Mouse (Mus musculus): ENCODE results near the gene Ascc3.

Ascc3 gene

DNA sequence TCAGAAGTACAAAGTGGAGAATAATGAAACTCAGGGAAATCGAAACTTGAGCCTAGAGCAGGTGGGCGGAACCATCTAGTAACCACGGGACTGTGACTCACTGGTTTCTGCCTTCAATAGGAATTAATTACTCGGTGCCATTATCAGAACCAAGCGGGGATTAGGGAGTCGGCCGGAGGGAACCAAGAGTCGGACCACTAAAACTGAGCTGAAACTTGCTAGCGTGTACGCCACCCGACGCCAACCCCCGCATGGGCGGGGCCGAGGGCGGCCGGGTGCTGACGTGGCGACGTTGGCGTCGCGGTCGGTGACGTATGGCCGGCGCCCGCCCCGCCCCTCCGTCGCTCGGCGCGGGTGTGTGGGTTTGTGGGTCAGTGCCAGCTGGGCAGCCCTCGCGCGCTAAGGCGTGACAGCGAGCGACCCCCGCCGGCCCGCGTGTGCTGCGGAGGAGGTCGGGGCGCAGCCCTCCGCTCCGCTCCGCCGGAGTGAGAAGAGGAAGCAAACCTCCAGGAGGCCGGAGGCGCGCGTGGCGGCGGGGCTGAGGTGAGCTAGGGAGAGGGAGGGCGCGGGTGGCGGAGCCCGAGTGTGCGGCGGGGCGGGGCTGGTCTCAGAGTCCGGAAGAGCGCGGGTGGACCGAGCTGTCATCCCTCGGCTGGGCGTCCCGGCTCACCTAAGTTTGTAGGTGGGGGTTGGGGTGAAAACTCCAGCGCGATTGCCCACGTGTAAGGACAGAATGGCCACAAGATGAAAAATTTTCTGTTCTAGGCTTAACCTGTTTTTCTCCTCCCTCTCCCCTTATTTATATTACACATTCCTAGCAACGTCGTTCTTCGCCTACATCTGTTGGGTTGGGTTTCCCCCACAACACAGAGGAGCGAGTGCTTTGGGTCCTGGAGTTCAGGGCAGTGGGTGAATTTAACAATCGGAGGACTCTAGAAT is at the start of gene Ascc3:
Gene Ascc3, plus strand, starts transcription at position 315 of the 939 bp plus-strand sequence.
- peak; percentile 89 for DNase-seq

DNA sequence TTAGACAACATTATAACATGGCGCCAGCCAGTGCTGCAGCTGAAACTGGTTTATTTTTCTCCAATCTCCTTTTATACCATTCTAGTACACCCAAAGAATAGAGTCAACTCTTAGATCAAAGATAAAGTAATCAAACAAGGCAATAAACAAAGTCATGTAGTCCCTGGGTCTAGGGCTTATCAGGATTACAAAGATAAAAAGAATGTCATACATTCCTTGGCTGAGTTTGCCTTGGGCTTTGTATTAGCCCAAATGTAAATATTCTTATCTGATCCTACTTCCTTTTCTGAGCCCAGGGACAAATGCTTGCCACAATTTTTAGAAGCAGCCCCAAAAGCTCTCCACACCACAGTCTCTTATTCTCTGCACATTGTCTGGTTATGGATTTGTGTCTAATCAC is 7.7 kb upstream of the Ascc3 start:
- DNase-seq, result no peak

DNA sequence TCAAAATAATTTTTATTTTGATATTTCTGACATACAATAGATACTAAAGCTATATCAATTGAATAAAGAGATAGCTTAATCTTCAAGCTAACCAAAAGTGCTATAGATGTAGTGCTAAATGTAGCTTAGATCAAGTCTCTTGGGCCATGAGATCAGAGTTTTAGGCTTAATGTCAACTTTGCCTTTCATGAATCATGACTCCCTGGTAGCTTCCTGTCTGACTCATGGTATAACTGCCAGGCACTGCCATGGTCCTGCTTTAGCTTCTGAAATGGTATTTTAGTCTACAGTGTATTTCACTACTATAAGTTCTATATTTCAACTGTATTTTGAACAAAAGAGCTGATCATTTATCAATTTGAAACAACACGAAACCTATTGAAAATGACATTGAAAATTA is 5.9 kb upstream of the Ascc3 start:
- no peak for DNase-seq

DNA sequence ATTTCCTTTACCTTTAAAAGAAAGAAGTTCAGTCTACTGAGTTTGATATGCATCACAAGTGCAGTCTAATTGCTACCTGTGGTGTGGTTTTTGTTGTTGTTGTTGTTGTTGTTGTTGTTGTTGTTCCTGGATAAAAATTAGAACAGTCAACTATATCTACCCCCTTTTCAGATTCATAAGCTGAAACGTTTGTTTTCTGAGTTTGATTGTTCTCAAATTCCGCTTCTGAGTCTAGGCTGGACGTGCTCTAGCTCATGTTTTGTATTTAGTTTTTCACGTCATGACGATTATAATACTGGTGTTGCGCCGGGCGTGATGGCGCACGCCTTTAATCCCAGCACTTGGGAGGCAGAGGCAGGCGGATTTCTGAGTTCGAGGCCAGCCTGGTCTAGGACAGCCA is 902 bp downstream of the Ascc3 start:
- no peak for DNase-seq

DNA sequence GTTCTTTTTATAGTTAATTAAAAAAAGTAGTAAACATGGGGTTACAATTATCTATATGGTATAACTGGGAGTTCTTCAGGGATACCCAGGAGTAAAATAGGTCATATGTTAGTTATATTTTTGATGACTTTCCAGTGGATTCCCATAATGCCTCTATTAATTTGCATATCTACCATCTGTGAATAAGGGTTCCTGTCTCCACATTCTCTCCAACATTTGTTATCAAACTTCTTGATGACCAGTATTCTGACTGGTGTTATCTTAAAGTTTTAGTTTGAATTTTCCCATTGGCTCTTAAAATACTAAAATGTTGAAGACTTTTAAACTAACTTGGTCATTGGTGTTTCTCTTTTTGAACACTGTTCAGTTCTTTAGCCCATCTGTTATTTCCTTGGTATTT is 2.9 kb downstream of the Ascc3 start:
- no peak for DNase-seq

DNA sequence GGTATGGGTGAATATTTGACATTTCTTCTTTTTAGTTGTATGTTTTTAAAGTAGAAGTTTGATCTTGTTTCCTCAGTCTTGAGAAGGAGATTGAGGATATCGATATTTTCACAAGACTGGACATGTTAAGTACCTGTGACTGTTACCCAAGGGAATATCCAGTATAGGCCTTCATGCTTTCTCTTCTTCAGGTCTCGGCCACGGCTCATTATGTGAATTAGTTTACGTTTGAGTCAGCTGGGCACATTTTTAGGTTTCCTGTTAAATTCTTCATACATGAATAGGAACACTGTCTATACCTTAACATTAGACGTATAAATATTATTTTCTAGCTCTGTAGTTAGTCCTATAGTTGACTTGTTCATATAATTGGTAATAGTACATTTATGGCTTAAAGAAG is 12.4 kb downstream of the Ascc3 start:
- DNase-seq, result no peak

DNA sequence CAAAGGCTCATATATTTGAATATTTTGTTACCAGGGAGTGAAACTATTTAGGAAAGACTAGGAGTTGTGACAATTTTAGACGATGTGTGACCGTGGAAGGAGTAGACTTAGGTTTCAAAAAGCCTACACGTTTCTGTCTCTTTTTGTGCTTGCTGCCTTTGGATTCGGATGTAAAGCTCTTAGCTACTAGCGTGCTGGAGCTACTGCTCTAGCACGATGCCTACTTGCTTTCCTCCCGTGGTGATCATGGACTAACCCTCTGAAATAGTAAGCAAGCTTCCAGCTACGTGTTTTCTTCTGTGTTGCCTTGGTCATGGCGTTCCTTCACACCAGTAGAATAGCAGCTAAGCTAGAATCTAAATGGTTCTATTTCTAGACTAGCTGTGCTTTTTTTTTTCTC is 21.4 kb downstream of the Ascc3 start:
- DNase-seq, result no peak

DNA sequence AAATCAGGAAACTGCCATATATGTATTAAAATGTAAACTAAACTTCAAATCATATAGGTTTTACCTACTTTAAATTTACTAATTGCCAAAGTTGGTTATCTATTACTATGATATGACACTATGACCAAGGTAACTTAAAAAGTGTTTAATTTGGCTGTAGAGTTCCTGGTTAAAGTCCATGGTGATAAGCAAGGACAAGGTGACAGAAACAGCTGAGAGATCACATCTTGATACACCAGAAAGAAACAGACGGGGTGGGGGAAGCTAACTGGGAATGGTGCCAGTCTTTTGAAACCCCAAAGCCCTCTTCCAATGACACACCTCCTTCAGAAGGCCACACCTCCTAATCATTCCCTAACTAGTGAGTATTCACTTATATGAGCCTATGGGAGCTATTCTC is 33.4 kb downstream of the Ascc3 start:
- DNase-seq, result no peak

DNA sequence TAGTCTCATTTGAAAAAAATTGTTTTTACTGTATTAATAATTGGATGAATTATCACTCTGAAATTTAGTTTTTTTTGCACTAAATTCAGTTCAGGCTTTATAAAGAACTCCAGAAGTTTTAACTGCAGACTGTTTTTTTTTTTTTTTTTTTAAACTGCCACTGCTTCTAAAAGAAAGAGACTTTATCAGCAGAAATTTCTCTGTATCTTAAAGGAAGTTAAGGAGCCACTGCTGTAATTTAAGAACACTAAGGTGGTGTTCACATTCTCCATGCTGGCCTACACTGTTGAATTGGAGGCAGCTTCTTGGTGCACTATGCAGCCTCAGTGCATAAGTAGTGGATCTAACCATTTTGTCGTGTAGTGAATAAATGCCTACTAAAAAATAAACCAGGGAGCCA is 47.1 kb downstream of the Ascc3 start:
- no peak for DNase-seq

DNA sequence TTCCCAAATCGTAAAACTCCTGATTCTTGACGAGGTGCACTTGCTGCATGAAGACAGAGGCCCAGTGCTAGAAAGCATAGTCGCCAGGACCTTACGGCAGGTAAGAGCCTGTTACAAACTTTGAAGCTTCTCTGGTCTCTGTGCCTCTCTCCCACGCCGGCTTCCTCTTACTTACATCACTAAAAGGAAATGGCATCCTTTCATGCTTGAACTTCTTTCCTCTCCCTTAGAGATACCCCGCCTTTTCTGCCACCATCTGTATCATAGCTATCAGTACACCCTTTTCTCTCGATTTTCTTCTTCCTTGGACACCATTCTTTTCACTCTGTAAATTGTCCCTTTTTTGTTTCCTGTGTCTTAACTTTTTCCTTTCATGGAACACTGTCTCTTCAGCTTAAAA is 58.1 kb downstream of the Ascc3 start:
- DNase-seq, result no peak

DNA sequence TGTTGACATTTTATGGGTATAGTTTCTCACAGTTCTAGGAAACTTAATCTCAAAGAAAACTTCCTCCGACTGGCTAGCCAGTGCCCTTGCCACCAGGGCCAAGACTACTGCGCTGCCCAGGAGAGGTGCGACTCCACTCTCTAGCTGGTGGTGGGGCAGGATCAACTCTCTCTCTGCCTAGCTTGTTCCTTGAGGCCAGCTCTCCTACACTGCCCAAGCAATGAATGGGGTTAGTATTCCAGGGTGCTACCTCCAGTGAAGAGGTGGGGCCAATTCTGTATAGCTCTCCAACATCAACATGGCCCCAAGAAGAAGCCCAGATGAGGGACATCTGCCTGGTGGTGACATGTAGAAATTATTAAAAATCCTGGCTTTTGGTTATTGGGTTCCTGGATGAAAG is 61.1 kb downstream of the Ascc3 start:
- DNase-seq, result no peak

DNA sequence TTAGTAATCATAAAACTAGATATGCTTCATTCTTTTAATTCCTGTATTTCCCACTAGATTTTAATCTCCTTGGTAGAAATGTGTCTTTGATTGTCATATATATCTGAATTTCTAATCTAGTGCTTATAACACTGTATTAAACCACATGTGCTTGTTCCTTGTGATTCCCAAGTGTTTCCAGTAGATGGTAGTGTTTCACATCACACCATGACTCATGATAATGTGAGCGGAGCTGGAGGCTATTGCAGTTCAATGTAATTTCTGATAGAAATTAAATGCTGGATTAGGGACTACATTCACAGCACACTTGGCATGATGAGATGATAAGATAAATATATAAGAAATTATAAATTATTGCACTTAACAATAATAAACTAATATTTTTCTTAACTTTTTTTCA is 64.9 kb downstream of the Ascc3 start:
- DNase-seq, result no peak

DNA sequence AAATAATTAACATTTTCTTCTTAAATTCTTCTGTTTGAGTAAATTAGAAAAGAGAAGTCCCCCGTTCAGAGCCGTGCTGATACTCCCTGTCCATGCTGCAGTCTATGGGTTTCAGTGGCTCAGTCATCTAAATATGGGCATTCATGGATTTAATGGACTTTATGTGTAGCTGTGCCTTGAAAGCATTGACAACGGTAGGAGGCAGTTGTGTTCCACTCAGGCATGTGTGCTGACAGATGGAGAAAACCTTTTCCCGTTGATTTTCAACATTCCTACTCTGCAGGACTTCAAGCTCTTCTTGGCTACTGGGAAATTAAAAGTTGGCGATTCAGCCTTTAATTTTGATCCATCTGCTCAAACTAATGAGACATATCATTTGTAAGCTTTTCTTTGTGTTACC is 79.0 kb downstream of the Ascc3 start:
- no peak for DNase-seq

DNA sequence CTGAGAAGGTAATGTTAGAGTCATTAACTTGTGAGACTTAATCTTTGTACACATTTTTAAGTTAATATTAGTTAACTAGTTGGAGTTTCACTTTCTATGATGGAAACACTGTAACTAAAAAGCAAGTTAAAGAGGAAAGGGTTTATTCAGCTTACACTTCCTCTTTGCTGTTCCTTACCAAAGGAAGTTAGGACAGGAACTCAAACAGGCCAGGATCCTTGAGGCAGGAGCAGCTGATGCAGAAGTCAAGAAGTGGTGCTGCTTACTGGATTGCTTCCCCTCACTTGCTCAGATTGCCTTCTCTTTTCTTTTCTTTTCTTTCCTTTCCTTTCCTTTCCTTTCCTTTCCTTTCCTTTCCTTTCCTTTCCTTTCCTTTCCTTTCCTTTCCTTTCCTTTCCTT is 97.9 kb downstream of the Ascc3 start:
- no peak for DNase-seq

DNA sequence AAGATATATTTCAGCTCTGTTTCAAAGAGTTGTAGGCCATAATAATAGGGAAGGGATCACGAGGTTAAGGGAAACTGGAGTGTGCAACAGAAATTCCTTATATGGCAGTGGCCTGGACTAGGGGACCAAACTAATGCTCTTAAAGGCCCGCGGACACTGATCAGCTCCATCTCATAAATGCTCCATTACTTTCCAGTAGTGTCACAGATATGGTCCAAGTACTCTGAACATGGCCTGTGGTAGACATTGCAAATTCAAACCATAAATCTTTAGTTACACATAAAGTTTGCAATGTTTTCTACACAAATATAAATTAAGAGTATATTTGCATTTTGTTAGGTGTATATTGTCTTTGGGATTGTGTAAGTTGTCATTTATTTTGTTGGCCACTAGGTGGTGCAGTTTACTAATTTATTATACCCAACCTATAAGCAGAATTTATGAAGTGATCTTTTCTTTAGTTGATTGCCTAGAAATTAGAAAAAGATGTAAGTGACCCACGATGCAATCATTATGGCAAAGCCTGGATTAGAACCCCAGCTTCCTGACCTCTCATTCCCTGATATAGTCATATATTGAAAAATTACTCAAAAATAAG is 106.5 kb downstream of the Ascc3 start:
- no peak for DNase-seq

DNA sequence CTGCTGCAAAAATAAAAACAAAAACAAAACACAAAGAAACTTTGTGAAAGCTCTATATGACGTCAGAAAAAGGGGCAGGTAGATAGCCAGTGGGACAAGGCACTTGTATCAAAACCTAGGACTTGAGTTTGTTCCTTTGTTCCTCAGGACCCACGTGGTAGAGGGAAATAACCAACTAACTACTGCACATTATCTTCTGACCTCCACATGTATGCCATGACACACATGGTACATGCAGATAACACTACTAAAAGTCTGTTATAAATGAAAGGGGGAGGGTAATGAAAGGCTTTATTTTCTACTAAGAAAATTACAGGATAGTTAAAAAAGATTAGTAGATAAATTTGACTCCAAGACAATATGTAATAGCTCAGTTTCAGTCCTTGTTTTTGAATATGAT is 109.3 kb downstream of the Ascc3 start:
- DNase-seq, result no peak

DNA sequence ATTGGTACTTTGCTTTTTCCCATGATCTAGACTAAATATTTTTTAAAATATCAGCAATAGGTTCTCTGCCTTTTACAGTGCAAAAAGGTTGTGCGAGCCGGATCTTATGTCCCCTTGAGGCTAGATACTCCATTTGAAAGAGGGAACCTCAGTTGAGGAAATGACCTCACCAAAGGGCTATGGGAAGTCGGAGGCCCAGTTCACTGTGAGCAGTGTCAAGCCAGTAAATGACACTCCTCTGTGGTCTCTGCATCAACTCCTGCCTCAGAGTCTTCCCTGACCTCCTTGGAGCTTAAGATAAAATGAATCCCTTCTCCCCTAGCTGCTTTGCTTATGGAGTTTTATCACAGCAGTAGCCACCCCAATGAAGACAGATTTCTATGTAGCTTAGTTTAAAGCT is 109.9 kb downstream of the Ascc3 start:
- no peak for DNase-seq

DNA sequence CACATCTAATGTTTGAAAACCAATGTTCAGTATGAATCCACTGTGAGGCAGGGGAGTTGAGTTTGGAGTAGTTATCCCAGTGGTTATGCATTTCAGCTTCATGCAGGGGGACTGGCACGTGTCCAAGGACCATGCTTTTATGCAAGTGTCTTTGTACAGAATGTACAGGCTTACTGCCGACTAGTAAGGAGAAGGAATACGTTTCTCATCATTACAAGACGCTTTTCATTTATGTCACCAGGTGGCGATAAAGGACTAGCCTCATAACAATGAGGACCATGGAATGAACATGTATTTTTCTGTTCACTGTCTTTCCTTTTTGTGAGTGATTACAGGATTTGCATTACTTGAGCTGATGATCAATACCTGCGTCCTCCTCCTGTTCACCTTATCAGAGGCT is 111.7 kb downstream of the Ascc3 start:
- peak; percentile 40 for DNase-seq

DNA sequence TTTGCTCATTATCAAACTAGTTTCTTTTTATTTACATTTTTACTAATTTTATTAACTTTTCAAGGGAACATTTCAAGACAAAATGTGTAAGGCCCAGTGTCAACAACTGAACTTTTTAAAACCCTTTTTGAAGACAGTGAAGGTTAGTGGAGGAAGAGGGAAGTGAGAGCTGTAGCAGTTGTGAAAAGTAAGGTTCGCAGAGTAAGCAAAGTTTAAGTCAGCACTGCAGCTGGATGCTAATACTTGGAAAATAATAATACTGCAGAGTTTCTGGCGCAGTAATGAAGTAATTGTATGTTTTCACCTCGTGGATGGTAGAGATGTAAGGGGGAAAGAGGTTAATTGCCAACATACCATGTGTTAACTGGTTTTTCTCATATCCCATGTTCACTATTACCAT is 112.4 kb downstream of the Ascc3 start:
- no peak for DNase-seq

DNA sequence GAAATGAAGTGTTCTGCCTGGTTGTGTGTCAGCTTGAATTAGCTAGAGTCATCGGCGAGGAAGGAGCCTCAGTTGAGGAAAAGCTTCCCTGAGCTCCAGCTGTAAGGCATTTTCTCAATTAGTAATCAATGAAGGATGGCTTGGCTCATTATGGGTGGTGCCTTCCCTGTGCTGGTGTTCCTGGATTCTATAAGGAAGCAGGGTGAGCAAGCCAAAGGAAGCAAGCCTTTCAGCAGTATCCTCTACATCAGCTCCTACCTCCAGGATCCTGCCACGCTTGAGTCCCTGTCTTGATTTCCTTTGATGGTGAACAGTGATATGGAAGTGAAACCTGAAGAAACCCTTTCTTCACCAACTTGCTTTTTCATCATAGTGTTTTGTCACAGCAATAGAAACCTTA is 118.8 kb downstream of the Ascc3 start:
- no peak for DNase-seq

DNA sequence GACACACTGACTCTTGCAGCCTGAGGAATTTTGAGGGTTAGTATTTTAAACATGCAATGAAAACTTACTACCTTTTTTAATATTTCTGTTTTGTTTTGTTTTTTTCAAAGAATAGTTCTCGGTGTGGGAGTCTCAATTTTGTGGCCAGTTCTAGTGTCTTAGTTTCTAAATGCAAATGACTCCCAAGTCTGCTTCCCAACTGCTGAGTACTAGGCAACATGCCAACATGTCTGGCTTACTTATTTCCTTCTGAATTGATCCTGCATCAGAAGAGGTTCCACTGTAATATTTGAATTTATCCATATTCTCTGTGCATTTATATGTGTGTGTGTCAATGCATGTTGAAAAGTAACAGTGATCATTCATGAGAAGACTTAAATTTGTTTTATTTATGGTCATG is 119.3 kb downstream of the Ascc3 start:
- no peak for DNase-seq

DNA sequence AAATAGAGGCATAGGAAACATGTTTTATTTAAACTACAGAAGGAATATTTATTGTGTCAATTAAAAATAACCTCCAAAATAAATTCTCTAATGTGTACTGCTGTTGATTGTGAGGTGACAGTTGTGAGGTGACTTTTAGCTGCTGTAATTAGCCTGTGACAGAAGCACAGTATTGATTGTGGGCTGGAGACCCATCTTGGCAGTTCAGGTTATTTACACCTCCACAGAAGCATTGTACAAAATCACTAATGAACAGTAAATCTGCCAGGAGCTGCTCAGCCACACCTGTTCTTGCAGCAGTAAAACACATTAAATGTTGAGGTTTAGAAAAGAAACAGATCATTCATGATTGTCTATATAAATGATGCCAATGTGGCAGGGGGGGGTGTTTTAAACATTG is 141.0 kb downstream of the Ascc3 start:
- DNase-seq, result no peak

DNA sequence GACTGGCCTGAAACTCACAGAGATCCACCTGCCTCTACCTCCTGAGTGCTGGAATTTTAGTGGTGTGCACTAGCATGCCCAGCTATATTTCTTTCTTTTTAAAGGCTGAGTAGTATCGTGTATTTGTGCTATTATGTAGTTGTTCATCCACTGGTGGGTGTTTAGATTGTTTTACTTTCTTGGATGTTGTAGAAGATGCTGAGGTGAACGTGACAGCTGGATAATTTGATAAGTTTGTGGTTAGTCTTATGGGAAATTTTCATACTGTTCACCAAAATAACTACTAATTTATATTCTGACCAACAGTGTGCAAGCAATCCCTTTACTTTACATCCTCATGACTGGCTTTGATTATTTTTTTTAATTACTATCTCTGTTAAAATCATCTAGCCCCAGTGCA is 169.6 kb downstream of the Ascc3 start:
- no peak for DNase-seq

DNA sequence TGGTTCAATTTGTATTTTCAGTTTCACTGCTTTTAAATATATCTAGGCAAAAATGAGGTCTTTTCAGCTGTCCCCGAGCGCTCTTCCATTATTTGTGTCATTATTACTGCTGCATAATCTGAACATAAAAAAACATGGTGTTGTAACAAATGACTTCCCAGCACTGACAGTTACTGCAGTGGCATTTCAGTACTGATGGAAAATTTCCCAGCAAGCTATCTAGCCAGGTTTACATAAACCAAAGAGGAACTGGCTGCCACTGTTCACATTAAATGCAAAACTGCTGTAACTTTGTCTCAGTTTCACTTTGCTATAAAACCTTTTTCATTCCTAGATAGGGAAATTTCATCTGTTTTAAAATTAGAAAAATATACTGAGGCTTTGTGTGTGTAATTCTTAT is 170.5 kb downstream of the Ascc3 start:
- DNase-seq, result no peak
